Mouse (Mus musculus): ENCODE measurements around the gene Itpr2. TPM values are rescaled to one million over a fixed set of nuclear protein-coding genes. Genes with fewer than 3 reads are reported as not detected.
A peak's percentile ranks its signal among the peaks of the same experiment; 100 is the strongest.

Gene Itpr2
- polyA plus RNA-seq, 1 experiment from 2014 or later, result 6.1 TPM

DNA sequence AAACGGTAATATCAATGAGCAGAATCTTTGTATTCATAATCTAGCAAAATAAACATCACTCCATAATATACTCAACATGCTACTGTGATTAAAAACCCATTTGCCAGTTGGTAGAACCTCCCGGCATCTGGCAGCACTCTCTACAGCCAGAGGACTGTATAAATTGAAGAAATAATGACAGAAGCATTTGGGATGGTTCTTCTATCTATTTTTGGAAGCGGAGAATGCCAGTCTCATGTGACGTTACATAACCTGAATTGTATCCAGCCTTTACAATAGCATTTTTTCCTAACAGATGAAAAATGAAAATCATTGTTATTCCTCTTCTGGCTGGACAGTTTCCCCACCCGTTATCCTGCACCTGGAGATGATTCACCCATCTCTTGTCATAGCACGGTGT lies 345.5 kb downstream of the Itpr2 start:
- 78% methylated on average over 6 of the region's 6 CpGs for WGBS
- ATAC-seq (ENCODE audit: low read depth), result no peak

DNA sequence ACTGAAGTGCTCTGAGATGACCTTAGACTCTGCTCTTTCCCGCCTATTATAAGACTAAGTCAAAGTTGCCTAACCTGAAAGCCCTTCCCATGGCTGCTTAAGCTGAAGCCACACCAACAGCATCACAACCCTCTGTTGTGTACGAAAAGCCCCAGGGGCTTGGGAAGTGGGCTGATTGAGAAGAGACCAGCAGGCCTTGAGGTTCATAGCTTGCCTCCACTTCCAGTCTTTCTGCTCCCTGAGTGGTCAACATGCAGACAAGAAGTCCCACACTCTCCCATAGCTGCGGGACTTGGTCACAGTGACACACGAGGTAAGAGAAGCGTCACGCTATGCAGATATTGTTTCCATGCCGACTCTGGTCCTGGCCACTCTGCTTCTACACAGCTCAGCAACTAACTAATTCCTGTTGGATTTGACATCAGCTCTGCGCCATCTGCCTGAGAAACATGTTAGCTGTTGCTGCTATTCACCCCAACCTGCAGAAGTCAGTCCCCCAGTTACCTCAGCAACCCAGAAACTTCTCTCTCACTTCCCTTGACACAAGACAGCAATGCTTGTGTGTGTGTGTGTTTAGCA lies 346.8 kb downstream of the Itpr2 start:
- WGBS, result 85% methylated on average over 8 of the region's 8 CpGs
- Histone ChIP-seq H3K27me3 (ENCODE audit: control insufficient read depth, insufficient read depth, low read length) (no peaks in the 10 kb centered on the region), H3K4me3 (ENCODE audit: low read depth, low read length) (no peak overlapping the region), H3K27ac (ENCODE audit: low read depth, low read length) (no peak overlapping the region), H3K36me3 (ENCODE audit: control insufficient read depth, insufficient read depth, low read length) (no peaks in the 10 kb centered on the region), H3K4me2 (ENCODE audit: low read depth, low read length) (no peak overlapping the region), H3K9me3 (ENCODE audit: control insufficient read depth, low read length) (no peaks in the 10 kb centered on the region), H3K9ac (replicated peaks; ENCODE audit: low read depth, low read length) (no peak overlapping the region), H3K4me1 (ENCODE audit: control insufficient read depth, insufficient read depth, low read length) (no peaks in the 10 kb centered on the region)
- no peak for ATAC-seq (ENCODE audit: low read depth)

More for the DNA sequence above, 345.5 kb downstream of the Itpr2 start:
- Histone ChIP-seq H3K4me2 (ENCODE audit: low read depth, low read length) (no peak overlapping the region), H3K27ac (ENCODE audit: low read depth, low read length) (no peak overlapping the region), H3K4me3 (ENCODE audit: low read depth, low read length) (no peak overlapping the region), H3K9ac (replicated peaks; ENCODE audit: low read depth, low read length) (no peak overlapping the region), H3K27me3 (ENCODE audit: control insufficient read depth, insufficient read depth, low read length) (no peaks in the 10 kb centered on the region), H3K4me1 (ENCODE audit: control insufficient read depth, insufficient read depth, low read length) (no peaks in the 10 kb centered on the region), H3K9me3 (ENCODE audit: control insufficient read depth, low read length) (no peaks in the 10 kb centered on the region), H3K36me3 (ENCODE audit: control insufficient read depth, insufficient read depth, low read length) (no peaks in the 10 kb centered on the region)

DNA sequence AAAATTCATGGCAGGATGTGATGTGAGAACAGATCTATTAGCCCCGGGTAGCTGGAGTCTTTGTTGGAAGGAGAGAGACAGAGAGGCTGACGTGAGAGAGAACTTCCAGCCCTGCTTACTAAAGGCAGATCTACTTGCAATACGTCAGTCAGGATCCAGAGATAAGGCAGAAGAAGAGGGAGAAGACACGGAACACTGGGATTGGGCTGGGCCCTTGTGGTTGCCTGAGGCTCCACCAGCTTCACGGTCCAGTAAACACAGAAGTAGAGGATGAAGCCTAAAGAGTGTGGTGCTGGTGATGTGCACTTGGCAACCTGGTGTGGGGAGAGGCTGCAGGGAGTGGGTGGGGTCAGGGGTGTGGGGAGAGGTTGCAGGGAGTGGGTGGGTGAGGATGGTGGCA lies 349.2 kb downstream of the Itpr2 start:
- Histone ChIP-seq H3K36me3 (ENCODE audit: control insufficient read depth, insufficient read depth, low read length) (no peaks in the 10 kb centered on the region), H3K27me3 (ENCODE audit: control insufficient read depth, insufficient read depth, low read length) (no peaks in the 10 kb centered on the region), H3K4me3 (ENCODE audit: low read depth, low read length) (no peak overlapping the region), H3K4me2 (ENCODE audit: low read depth, low read length) (no peak overlapping the region), H3K9me3 (ENCODE audit: control insufficient read depth, low read length) (no peaks in the 10 kb centered on the region), H3K9ac (replicated peaks; ENCODE audit: low read depth, low read length) (no peak overlapping the region), H3K27ac (ENCODE audit: low read depth, low read length) (no peak overlapping the region), H3K4me1 (ENCODE audit: control insufficient read depth, insufficient read depth, low read length) (no peaks in the 10 kb centered on the region)
- 82% methylated on average over 5 of the region's 5 CpGs for WGBS
- no peak for ATAC-seq (ENCODE audit: low read depth)

DNA sequence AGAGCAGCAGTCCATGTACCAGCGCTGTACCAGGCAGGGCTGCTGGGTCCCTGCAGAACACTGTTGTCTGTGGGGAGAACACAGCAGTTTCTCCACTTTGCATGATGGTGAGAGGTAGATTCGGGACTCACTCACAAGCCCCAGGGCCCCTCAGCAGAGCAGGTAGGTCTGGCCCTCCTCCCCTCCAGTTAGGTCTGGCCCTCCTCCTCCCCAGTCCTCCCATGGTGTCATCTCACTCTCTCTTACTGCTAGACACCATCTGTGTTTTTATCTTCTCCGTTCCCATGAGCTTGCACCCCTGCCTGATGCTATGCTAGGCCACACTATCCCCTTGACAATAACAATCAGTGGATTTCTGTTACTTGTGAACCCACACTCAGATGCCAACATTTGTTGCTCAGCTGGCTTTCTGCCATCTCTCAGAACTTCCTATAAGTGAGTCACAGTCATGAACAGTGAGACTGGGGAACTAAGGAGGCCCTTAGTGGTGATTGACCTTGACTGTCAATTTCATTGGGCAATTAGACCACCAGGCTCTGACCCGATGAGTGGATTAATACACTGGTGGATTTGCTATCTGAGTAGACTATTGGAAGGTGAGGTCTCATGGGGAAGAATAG lies 360.9 kb downstream of the Itpr2 start:
- Histone ChIP-seq H3K9ac (replicated peaks; ENCODE audit: low read depth, low read length) (no peak overlapping the region), H3K4me3 (ENCODE audit: low read depth, low read length) (no peak overlapping the region), H3K4me1 (ENCODE audit: control insufficient read depth, insufficient read depth, low read length) (peaks cover 5% of the 10 kb centered on the region; the same call in 1 of the 2 replicates), H3K9me3 (ENCODE audit: control insufficient read depth, low read length) (no peaks in the 10 kb centered on the region; the same call in 1 of the 2 replicates), H3K27me3 (ENCODE audit: control insufficient read depth, insufficient read depth, low read length) (no peaks in the 10 kb centered on the region), H3K36me3 (ENCODE audit: control insufficient read depth, insufficient read depth, low read length) (no peaks in the 10 kb centered on the region), H3K4me2 (ENCODE audit: low read depth, low read length) (no peak overlapping the region), H3K27ac (ENCODE audit: low read depth, low read length) (no peak overlapping the region)
- 89% methylated on average over 4 of the region's 4 CpGs for WGBS
- ATAC-seq (ENCODE audit: low read depth), result no peak

DNA sequence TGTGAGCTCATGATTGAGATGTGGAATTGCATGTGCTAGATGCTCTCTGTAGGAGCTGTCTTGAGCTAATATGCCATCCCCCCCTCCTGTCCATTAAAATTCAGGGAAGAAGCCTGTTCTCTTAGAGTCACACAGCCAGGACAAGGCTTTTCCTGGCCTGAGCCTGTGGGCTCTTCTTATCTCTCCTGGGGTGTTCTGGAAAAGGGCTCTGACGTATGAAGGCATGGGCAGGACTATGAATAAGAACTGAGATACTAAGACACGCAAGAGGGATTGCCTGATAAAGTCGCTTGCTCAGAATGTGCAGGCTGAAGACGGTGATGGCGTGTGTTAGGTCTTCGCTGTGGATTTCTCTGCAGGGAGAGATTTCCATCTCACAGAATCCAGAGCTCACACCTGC lies 361.9 kb downstream of the Itpr2 start:
- 87% methylated on average over 6 of the region's 6 CpGs for WGBS
- no peaks in the 10 kb centered on the region for H3K9me3 ChIP-seq (ENCODE audit: control insufficient read depth, low read length)
- no peak overlapping the region for H3K27ac ChIP-seq (ENCODE audit: low read depth, low read length)
- no peak overlapping the region for H3K4me2 ChIP-seq (ENCODE audit: low read depth, low read length)
- H3K4me1 ChIP-seq (ENCODE audit: control insufficient read depth, insufficient read depth, low read length), result peaks cover 5% of the 10 kb centered on the region; the same call in 1 of the 2 replicates
- H3K27me3 ChIP-seq (ENCODE audit: control insufficient read depth, insufficient read depth, low read length), result no peaks in the 10 kb centered on the region
- H3K36me3 ChIP-seq (ENCODE audit: control insufficient read depth, insufficient read depth, low read length), result no peaks in the 10 kb centered on the region
- H3K9ac ChIP-seq (replicated peaks; ENCODE audit: low read depth, low read length), result no peak overlapping the region
- H3K4me3 ChIP-seq (ENCODE audit: low read depth, low read length), result no peak overlapping the region
- no peak for ATAC-seq (ENCODE audit: low read depth)

DNA sequence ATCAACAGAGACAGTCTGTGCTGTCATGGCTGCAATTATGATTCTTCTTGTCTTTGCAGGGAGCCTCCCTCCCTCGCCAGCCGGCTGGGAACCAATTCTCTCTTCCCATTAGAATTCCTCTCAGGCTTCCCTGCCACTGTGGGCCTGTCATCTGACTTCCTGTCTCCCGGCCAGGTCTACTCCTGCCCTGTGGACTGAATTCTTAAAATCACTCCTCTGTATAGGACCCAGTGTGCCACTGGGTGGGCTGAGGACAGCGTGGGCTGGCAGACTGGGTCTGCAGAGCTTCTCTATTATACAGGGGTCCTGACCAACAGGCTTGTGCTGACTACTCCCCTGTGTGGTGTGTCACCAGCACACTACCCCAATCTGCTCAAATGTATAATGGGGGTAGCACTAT lies 365.4 kb downstream of the Itpr2 start:
- H3K4me1 ChIP-seq (ENCODE audit: control insufficient read depth, insufficient read depth, low read length), result peaks cover 5% of the 10 kb centered on the region; the same call in 1 of the 2 replicates
- WGBS, result 21% methylated on average over 4 of the region's 4 CpGs
- no peak overlapping the region for H3K4me3 ChIP-seq (ENCODE audit: low read depth, low read length)
- H3K9ac ChIP-seq (replicated peaks; ENCODE audit: low read depth, low read length), result no peak overlapping the region
- no peak overlapping the region for H3K4me2 ChIP-seq (ENCODE audit: low read depth, low read length)
- ATAC-seq (ENCODE audit: low read depth), result peak; percentile 82
- no peaks in the 10 kb centered on the region for H3K9me3 ChIP-seq (ENCODE audit: control insufficient read depth, low read length)
- H3K27me3 ChIP-seq (ENCODE audit: control insufficient read depth, insufficient read depth, low read length), result no peaks in the 10 kb centered on the region
- H3K27ac ChIP-seq (ENCODE audit: low read depth, low read length), result no peak overlapping the region
- no peaks in the 10 kb centered on the region for H3K36me3 ChIP-seq (ENCODE audit: control insufficient read depth, insufficient read depth, low read length)

DNA sequence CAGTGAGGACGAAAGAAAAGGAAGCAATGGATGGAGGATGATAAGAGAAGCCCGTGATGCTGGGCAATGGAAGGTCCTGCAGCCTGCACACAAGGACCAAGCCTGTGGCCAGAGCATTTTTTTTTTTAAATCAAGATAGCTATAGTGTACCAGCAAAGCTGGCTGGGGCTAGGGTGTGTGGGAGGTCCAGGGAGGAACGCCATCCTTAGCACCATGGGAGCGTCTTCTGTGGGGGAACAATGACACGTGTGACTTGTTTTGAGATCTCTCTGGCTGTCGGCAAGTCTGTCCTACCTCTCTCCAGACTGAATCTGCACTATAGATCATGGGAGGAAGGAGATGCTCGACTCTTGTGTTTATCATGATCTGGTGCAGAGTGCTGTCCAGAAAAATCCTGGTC lies 365.8 kb downstream of the Itpr2 start:
- Histone ChIP-seq H3K36me3 (ENCODE audit: control insufficient read depth, insufficient read depth, low read length) (no peaks in the 10 kb centered on the region), H3K27ac (ENCODE audit: low read depth, low read length) (no peak overlapping the region), H3K9me3 (ENCODE audit: control insufficient read depth, low read length) (no peaks in the 10 kb centered on the region), H3K9ac (replicated peaks; ENCODE audit: low read depth, low read length) (no peak overlapping the region), H3K4me2 (ENCODE audit: low read depth, low read length) (no peak overlapping the region), H3K27me3 (ENCODE audit: control insufficient read depth, insufficient read depth, low read length) (no peaks in the 10 kb centered on the region), H3K4me3 (ENCODE audit: low read depth, low read length) (no peak overlapping the region), H3K4me1 (ENCODE audit: control insufficient read depth, insufficient read depth, low read length) (peaks cover 5% of the 10 kb centered on the region; the same call in 1 of the 2 replicates)
- ATAC-seq (ENCODE audit: low read depth), result peak; percentile 19; the same call in 1 of the 2 replicates
- 40% methylated on average over 7 of the region's 7 CpGs for WGBS

DNA sequence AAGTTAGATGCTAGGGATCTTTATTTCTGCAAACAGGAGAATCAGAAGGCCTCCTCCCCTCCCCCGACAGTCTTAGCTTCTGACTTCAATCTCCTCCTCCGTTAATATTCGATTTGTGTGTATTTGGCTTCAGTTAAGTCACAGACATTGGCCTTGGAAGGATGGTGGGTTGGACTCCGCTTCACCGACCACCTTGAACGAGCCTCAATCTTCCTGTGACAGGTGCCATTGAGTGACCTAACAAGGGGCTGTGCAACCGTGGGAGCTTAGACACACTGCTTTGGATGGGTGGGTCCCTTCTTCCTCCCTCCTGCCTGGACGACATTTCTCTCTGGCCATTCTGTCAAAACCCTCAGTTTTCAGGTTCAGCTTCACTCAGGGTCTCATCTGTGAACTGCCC lies 366.7 kb downstream of the Itpr2 start:
- H3K4me2 ChIP-seq (ENCODE audit: low read depth, low read length), result no peak overlapping the region
- no peak overlapping the region for H3K9ac ChIP-seq (replicated peaks; ENCODE audit: low read depth, low read length)
- peaks cover 5% of the 10 kb centered on the region; the same call in 1 of the 2 replicates for H3K4me1 ChIP-seq (ENCODE audit: control insufficient read depth, insufficient read depth, low read length)
- ATAC-seq (ENCODE audit: low read depth), result no peak
- H3K27me3 ChIP-seq (ENCODE audit: control insufficient read depth, insufficient read depth, low read length), result no peaks in the 10 kb centered on the region
- no peak overlapping the region for H3K27ac ChIP-seq (ENCODE audit: low read depth, low read length)
- no peaks in the 10 kb centered on the region for H3K9me3 ChIP-seq (ENCODE audit: control insufficient read depth, low read length)
- no peak overlapping the region for H3K4me3 ChIP-seq (ENCODE audit: low read depth, low read length)
- H3K36me3 ChIP-seq (ENCODE audit: control insufficient read depth, insufficient read depth, low read length), result no peaks in the 10 kb centered on the region
- WGBS, result 78% methylated on average over 8 of the region's 8 CpGs

DNA sequence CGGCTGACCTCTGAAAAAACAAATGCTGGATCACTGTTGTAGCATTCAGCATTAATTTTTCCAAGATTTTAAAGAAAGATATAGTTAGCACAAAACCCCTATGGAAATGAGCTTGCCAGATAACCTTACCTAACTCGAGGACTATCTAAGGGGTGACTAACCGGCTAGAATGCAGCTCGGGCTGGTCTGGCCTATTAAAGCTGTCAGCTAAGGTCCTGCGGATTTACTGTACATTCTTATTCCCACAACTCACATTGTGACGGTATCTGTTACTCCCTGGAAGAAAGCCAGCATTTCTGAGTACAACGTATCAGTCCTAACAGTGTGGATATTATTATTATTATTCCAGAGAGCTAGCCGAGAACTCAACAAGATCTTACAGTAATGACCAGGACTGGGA lies 368.1 kb downstream of the Itpr2 start:
- WGBS, result 58% methylated on average over 8 of the region's 8 CpGs
- Histone ChIP-seq H3K36me3 (ENCODE audit: control insufficient read depth, insufficient read depth, low read length) (no peaks in the 10 kb centered on the region), H3K27me3 (ENCODE audit: control insufficient read depth, insufficient read depth, low read length) (no peaks in the 10 kb centered on the region), H3K4me2 (ENCODE audit: low read depth, low read length) (no peak overlapping the region), H3K4me3 (ENCODE audit: low read depth, low read length) (no peak overlapping the region), H3K9ac (replicated peaks; ENCODE audit: low read depth, low read length) (no peak overlapping the region), H3K4me1 (ENCODE audit: control insufficient read depth, insufficient read depth, low read length) (peaks cover 5% of the 10 kb centered on the region; the same call in 1 of the 2 replicates), H3K9me3 (ENCODE audit: control insufficient read depth, low read length) (no peaks in the 10 kb centered on the region), H3K27ac (ENCODE audit: low read depth, low read length) (no peak overlapping the region)
- ATAC-seq (ENCODE audit: low read depth), result no peak

All from neural tube, embryonic 14.5 days (tissue).